Mouse (Mus musculus): ENCODE measurements at regions not wholly inside any gene's neighbourhood (a gene's known extent, or its start where the extent isn't known, plus 50 kb on each side); places are given as distances from the start of the nearest gene placed in this dataset.

DNA sequence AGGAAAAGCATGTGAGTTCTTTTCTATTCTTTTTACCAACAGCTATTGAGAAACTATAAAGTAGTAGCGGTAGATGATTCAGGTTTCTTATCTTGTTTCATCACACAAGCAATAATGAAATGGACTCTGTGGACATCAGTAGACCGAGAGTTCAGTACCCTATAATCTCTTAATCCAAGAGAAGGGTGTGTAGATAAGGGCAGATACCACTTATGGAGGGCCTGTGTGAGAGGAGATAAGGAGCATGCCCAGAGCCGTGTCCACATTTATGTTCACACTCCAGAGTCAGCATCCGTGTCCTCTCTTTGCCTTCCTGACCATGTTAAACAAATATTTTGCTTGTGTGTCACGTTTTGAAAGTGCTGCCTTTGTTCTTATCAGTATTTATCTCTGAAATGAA is 340.3 kb downstream of the Tlr4 start:
- no peak for TF ChIP-seq MAFK (IDR thresholded peaks at IDR 0.05; ENCODE audit: insufficient read depth, low read depth, low read length)
- TF ChIP-seq ZNF384 (IDR thresholded peaks at IDR 0.05; ENCODE audit: low read depth, low read length) = no peak
- TF ChIP-seq CHD2 (IDR thresholded peaks at IDR 0.05; ENCODE audit: low read depth, low read length) = no peak
- no peak for TF ChIP-seq HCFC1 (IDR thresholded peaks at IDR 0.05; ENCODE audit: borderline replicate concordance, insufficient read depth, low read length)
